Mouse (Mus musculus) limb, embryonic 15.5 days (tissue): ENCODE measurements around the gene Pold2. TPM values are rescaled to one million over a fixed set of nuclear protein-coding genes. Genes with fewer than 3 reads are reported as not detected.
A peak's percentile ranks its signal among the peaks of the same experiment; 100 is the strongest.

Experiments
- ATAC-seq: fragments of 200-750 bp; cut with Nextera tagmentation; 2 replicates; pipeline ENCODE4 v1.8.0; 2017; ENCODE audit warnings: low read depth, moderate TSS enrichment; ENCODE audit not compliant: insufficient number of reproducible peaks, low FRiP score, low TSS enrichment
- H3K27ac ChIP-seq: fragments of 300-500 bp; sonication (generic); 2 replicates; pipeline ENCODE4 v1.5.1; 2015; ENCODE audit warnings: moderate library complexity, mild to moderate bottlenecking, inconsistent platforms
- H3K27me3 ChIP-seq: fragments of 300-500 bp; sonication (generic); 2 replicates; pipeline ENCODE4 v1.6.1; 2015; ENCODE audit warnings: inconsistent platforms
- H3K36me3 ChIP-seq: fragments of 300-500 bp; sonication (generic); 2 replicates; pipeline ENCODE4 v1.6.1; 2015; ENCODE audit warnings: inconsistent platforms
- H3K4me1 ChIP-seq: fragments of 300-500 bp; sonication (generic); 2 replicates; pipeline ENCODE4 v1.6.1; 2015; ENCODE audit warnings: inconsistent platforms
- H3K4me2 ChIP-seq: fragments of 300-500 bp; sonication (generic); 2 replicates; pipeline ENCODE4 v1.6.1; 2015; ENCODE audit warnings: mild to moderate bottlenecking, inconsistent platforms
- H3K4me3 ChIP-seq: fragments of 300-500 bp; sonication (generic); 2 replicates; pipeline ENCODE4 v1.5.1; 2015; ENCODE audit warnings: mild to moderate bottlenecking, inconsistent platforms
- H3K9ac ChIP-seq: fragments of 300-500 bp; sonication (generic); 2 replicates; pipeline ENCODE4 v1.6.1; 2015; ENCODE audit warnings: inconsistent platforms
- H3K9me3 ChIP-seq: fragments of 300-500 bp; sonication (generic); 2 replicates; pipeline ENCODE4 v1.6.1; 2016; ENCODE audit warnings: inconsistent platforms
- WGBS: fragments of 180-500 bp; shearing (Covaris S2); methylation state at CpG from one replicate; pipeline ENCODE4 v1.1.7; 2015; 5-methylcytosine and 5-hydroxymethylcytosine counted together
- polyA plus RNA-seq: library from polyadenylated mRNA; unstranded; fragments of >200 nt; fragmentation: Nextera tagmentation; extraction: Ambion mirVana; gene quantifications from 2 replicates; pipeline ENCODE4 v1.2.1, GENCODE M21; 2015

The Pold2 gene
- polyA plus RNA-seq, 1 experiment from 2014 or later: 118 TPM

GRCm38 (mm10) chr11:5908642-5909041 lies 30.6 kb upstream of the Pold2 start:
- Histone ChIP-seq H3K27ac (no peak overlapping the region), H3K4me1 (peaks cover 14% of the 10 kb centered on the region; the same call in 1 of the 2 replicates), H3K4me2 (no peak overlapping the region), H3K27me3 (no peaks in the 10 kb centered on the region), H3K9ac (no peak overlapping the region), H3K9me3 (no peaks in the 10 kb centered on the region), H3K36me3 (no peaks in the 10 kb centered on the region), H3K4me3 (no peak overlapping the region)
- WGBS: 72% methylated on average over 4 of the region's 4 CpGs
- ATAC-seq: no peak

GRCm38 (mm10) chr11:5907096-5907495 lies 29.0 kb upstream of the Pold2 start:
- Histone ChIP-seq H3K4me1 (peaks cover 8% of the 10 kb centered on the region), H3K4me2 (no peak overlapping the region), H3K36me3 (no peaks in the 10 kb centered on the region), H3K27me3 (no peaks in the 10 kb centered on the region), H3K4me3 (no peak overlapping the region), H3K27ac (no peak overlapping the region), H3K9me3 (no peaks in the 10 kb centered on the region), H3K9ac (no peak overlapping the region)
- WGBS: 54% methylated on average over 5 of the region's 5 CpGs
- ATAC-seq: no peak

GRCm38 (mm10) chr11:5905778-5906518 lies 27.9 kb upstream of the Pold2 start:
- 76% methylated on average over 10 of the region's 10 CpGs for WGBS
- Histone ChIP-seq H3K9me3 (no peaks in the 10 kb centered on the region), H3K4me1 (peaks cover 19% of the 10 kb centered on the region), H3K9ac (no peak overlapping the region), H3K27ac (no peak overlapping the region), H3K36me3 (no peaks in the 10 kb centered on the region), H3K4me3 (no peak overlapping the region), H3K4me2 (no peak overlapping the region), H3K27me3 (no peaks in the 10 kb centered on the region; the same call in 1 of the 2 replicates)
- no peak for ATAC-seq

- Histone ChIP-seq H3K36me3 (no peaks in the 10 kb centered on the region), H3K9ac (no peak overlapping the region), H3K9me3 (no peaks in the 10 kb centered on the region), H3K27me3 (no peaks in the 10 kb centered on the region; the same call in 1 of the 2 replicates), H3K4me2 (no peak overlapping the region), H3K4me3 (no peak overlapping the region), H3K27ac (no peak overlapping the region), H3K4me1 (peaks cover 20% of the 10 kb centered on the region)
- WGBS: 93% methylated on average over 6 of the region's 6 CpGs
- ATAC-seq: no peak
Observed at GRCm38 (mm10) chr11:5904871-5905270, 26.8 kb upstream of the Pold2 start.

- no peak overlapping the region for H3K4me2 ChIP-seq
- ATAC-seq: no peak
- 73% methylated on average over 19 of the region's 19 CpGs for WGBS
- peaks cover 20% of the 10 kb centered on the region for H3K4me1 ChIP-seq
- H3K9me3 ChIP-seq: no peaks in the 10 kb centered on the region
- no peaks in the 10 kb centered on the region; the same call in 1 of the 2 replicates for H3K27me3 ChIP-seq
- H3K36me3 ChIP-seq: no peaks in the 10 kb centered on the region
- no peak overlapping the region for H3K27ac ChIP-seq
- H3K9ac ChIP-seq: no peak overlapping the region
- no peak overlapping the region for H3K4me3 ChIP-seq
Observed at GRCm38 (mm10) chr11:5904357-5904756, 26.3 kb upstream of the Pold2 start.

- whole genome bisulfite sequencing: 73% methylated on average over 2 of the region's 2 CpGs
- H3K9me3 ChIP-seq: no peaks in the 10 kb centered on the region
- H3K9ac ChIP-seq: no peak overlapping the region
- H3K4me3 ChIP-seq: no peak overlapping the region
- no peak overlapping the region for H3K27ac ChIP-seq
- peaks cover 20% of the 10 kb centered on the region for H3K4me1 ChIP-seq
- H3K27me3 ChIP-seq: no peaks in the 10 kb centered on the region; the same call in 1 of the 2 replicates
- H3K36me3 ChIP-seq: no peaks in the 10 kb centered on the region
- H3K4me2 ChIP-seq: no peak overlapping the region
- no peak for ATAC-seq
Observed at GRCm38 (mm10) chr11:5903844-5904243, 25.8 kb upstream of the Pold2 start.

GRCm38 (mm10) chr11:5902390-5902789 lies 24.3 kb upstream of the Pold2 start:
- peaks cover 8% of the 10 kb centered on the region; the same call in 1 of the 2 replicates for H3K27me3 ChIP-seq
- H3K27ac ChIP-seq: no peak overlapping the region
- peak overlapping the region; percentile 75 for H3K4me2 ChIP-seq
- peak overlapping the region; percentile 45 for H3K4me3 ChIP-seq
- no peaks in the 10 kb centered on the region for H3K36me3 ChIP-seq
- ATAC-seq: no peak
- no peaks in the 10 kb centered on the region for H3K9me3 ChIP-seq
- 12% methylated on average over 6 of the region's 6 CpGs for WGBS
- peaks cover 30% of the 10 kb centered on the region for H3K4me1 ChIP-seq
- peak overlapping the region; percentile 39 for H3K9ac ChIP-seq

- Histone ChIP-seq H3K36me3 (no peaks in the 10 kb centered on the region), H3K4me2 (peak overlapping the region; percentile 75), H3K4me1 (peaks cover 34% of the 10 kb centered on the region), H3K9me3 (no peaks in the 10 kb centered on the region), H3K27ac (peak overlapping the region; percentile 61), H3K9ac (peak overlapping the region; percentile 39), H3K27me3 (peaks cover 8% of the 10 kb centered on the region; the same call in 1 of the 2 replicates), H3K4me3 (peak overlapping the region; percentile 45)
- 1% methylated on average over 32 of the region's 32 CpGs for WGBS
- peak; percentile 60; the same call in 1 of the 2 replicates for ATAC-seq
Observed at GRCm38 (mm10) chr11:5901950-5902349, 23.9 kb upstream of the Pold2 start.

- Histone ChIP-seq H3K4me2 (peak overlapping the region; percentile 75), H3K9ac (no peak overlapping the region; the same call in 1 of the 2 replicates), H3K9me3 (no peaks in the 10 kb centered on the region), H3K27ac (peak overlapping the region; percentile 61; the same call in 1 of the 2 replicates), H3K4me1 (peaks cover 38% of the 10 kb centered on the region), H3K36me3 (no peaks in the 10 kb centered on the region), H3K4me3 (peak overlapping the region; percentile 45), H3K27me3 (peaks cover 8% of the 10 kb centered on the region; the same call in 1 of the 2 replicates)
- ATAC-seq: no peak
- WGBS: 34% methylated on average over 3 of the region's 3 CpGs
Observed at GRCm38 (mm10) chr11:5901320-5901719, 23.2 kb upstream of the Pold2 start.

GRCm38 (mm10) chr11:5899286-5899685 lies 21.2 kb upstream of the Pold2 start:
- Histone ChIP-seq H3K27ac (no peak overlapping the region), H3K36me3 (no peaks in the 10 kb centered on the region), H3K4me1 (peaks cover 37% of the 10 kb centered on the region), H3K4me3 (no peak overlapping the region), H3K9ac (no peak overlapping the region), H3K9me3 (no peaks in the 10 kb centered on the region), H3K27me3 (peaks cover 8% of the 10 kb centered on the region; the same call in 1 of the 2 replicates), H3K4me2 (no peak overlapping the region)
- WGBS: 83% methylated on average over 10 of the region's 10 CpGs
- no peak for ATAC-seq

- no peak for ATAC-seq
- H3K9ac ChIP-seq: no peak within 1 kb of the TSS
- H3K27me3 ChIP-seq: peaks cover 8% of the 10 kb centered on the region; the same call in 1 of the 2 replicates
- H3K27ac ChIP-seq: no peak within 1 kb of the TSS
- no peak within 1 kb of the TSS for H3K4me3 ChIP-seq
- no peaks in the 10 kb centered on the region for H3K36me3 ChIP-seq
- no peaks in the 10 kb centered on the region for H3K9me3 ChIP-seq
- H3K4me2 ChIP-seq: peak within 1 kb of the TSS; percentile 20; the same call in 1 of the 2 replicates
- WGBS: 62% methylated on average over 5 of the region's 5 CpGs
- peaks cover 34% of the 10 kb centered on the region for H3K4me1 ChIP-seq
Observed at GRCm38 (mm10) chr11:5898531-5898930, 20.4 kb upstream of the Pold2 start, which contains the start of gene Myl7. Gene Myl7 (minus strand): TSS chr11:5898782.

- ATAC-seq: no peak
- 30% methylated on average over 10 of the region's 10 CpGs for WGBS
- no peak overlapping the region for H3K9ac ChIP-seq
- H3K9me3 ChIP-seq: no peaks in the 10 kb centered on the region
- H3K27me3 ChIP-seq: peaks cover 8% of the 10 kb centered on the region; the same call in 1 of the 2 replicates
- H3K36me3 ChIP-seq: no peaks in the 10 kb centered on the region
- no peak overlapping the region for H3K4me3 ChIP-seq
- H3K4me2 ChIP-seq: peak overlapping the region; percentile 20; the same call in 1 of the 2 replicates
- H3K27ac ChIP-seq: no peak overlapping the region
- peaks cover 35% of the 10 kb centered on the region for H3K4me1 ChIP-seq
Observed at GRCm38 (mm10) chr11:5897839-5898238, 19.7 kb upstream of the Pold2 start.
